Mouse (Mus musculus): Measurements from ENCODE around the gene Rfx7.
"Not testable (repeated sequence)": the region's sequence is repeated elsewhere in the genome, so short reads cannot be mapped to it uniquely, and the experiment has no call there.

Gene Rfx7

GRCm38 (mm10) chr9:72543590-72543989 lies 11.6 kb downstream of the Rfx7 start:
- DNase-seq (ENCODE audit: low spot score in 2 of 2), result no peak

GRCm38 (mm10) chr9:72558780-72559179 lies 26.7 kb downstream of the Rfx7 start:
- DNase-seq (ENCODE audit: low spot score in 2 of 2), result no peak

- DNase-seq (ENCODE audit: low spot score in 2 of 2), result no peak
Measured at GRCm38 (mm10) chr9:72560316-72560715, 28.3 kb downstream of the Rfx7 start.

- no peak for DNase-seq (ENCODE audit: low spot score in 2 of 2)
Measured at GRCm38 (mm10) chr9:72563277-72563676, 31.2 kb downstream of the Rfx7 start.

- no peak for DNase-seq (ENCODE audit: low spot score in 2 of 2)
Measured at GRCm38 (mm10) chr9:72567116-72567515, 35.1 kb downstream of the Rfx7 start.

GRCm38 (mm10) chr9:72580216-72580615 lies 48.2 kb downstream of the Rfx7 start:
- DNase-seq (ENCODE audit: low spot score in 2 of 2), result no peak

GRCm38 (mm10) chr9:72590861-72591260 lies 58.8 kb downstream of the Rfx7 start:
- no peak for DNase-seq (ENCODE audit: low spot score in 2 of 2)

- no peak for DNase-seq (ENCODE audit: low spot score in 2 of 2)
Measured at GRCm38 (mm10) chr9:72592016-72592415, 60.0 kb downstream of the Rfx7 start.

GRCm38 (mm10) chr9:72594656-72595055 lies 62.6 kb downstream of the Rfx7 start:
- DNase-seq (ENCODE audit: low spot score in 2 of 2), result not testable (repeated sequence)

- no peak for DNase-seq (ENCODE audit: low spot score in 2 of 2)
Measured at GRCm38 (mm10) chr9:72600142-72600541, 68.1 kb downstream of the Rfx7 start.

GRCm38 (mm10) chr9:72609771-72610170 lies 77.7 kb downstream of the Rfx7 start:
- no peak for DNase-seq (ENCODE audit: low spot score in 2 of 2)

- DNase-seq (ENCODE audit: low spot score in 2 of 2), result no peak
Measured at GRCm38 (mm10) chr9:72613884-72614283, 81.8 kb downstream of the Rfx7 start.

GRCm38 (mm10) chr9:72614786-72615480 lies 82.9 kb downstream of the Rfx7 start:
- no peak for DNase-seq (ENCODE audit: low spot score in 2 of 2)

- no peak for DNase-seq (ENCODE audit: low spot score in 2 of 2)
Measured at GRCm38 (mm10) chr9:72618037-72618436, 86.0 kb downstream of the Rfx7 start.

- DNase-seq (ENCODE audit: low spot score in 2 of 2), result no peak
Measured at GRCm38 (mm10) chr9:72623605-72624004, 91.6 kb downstream of the Rfx7 start.

- DNase-seq (ENCODE audit: low spot score in 2 of 2), result no peak
Measured at GRCm38 (mm10) chr9:72627598-72627997, 95.6 kb downstream of the Rfx7 start.

GRCm38 (mm10) chr9:72628591-72628990 lies 96.6 kb downstream of the Rfx7 start:
- no peak for DNase-seq (ENCODE audit: low spot score in 2 of 2)

GRCm38 (mm10) chr9:72632198-72632597 lies 100.2 kb downstream of the Rfx7 start:
- DNase-seq (ENCODE audit: low spot score in 2 of 2), result no peak

- no peak for DNase-seq (ENCODE audit: low spot score in 2 of 2)
Measured at GRCm38 (mm10) chr9:72635134-72635533, 103.1 kb downstream of the Rfx7 start.

- DNase-seq (ENCODE audit: low spot score in 2 of 2), result no peak
Measured at GRCm38 (mm10) chr9:72636547-72636946, 104.5 kb downstream of the Rfx7 start.

GRCm38 (mm10) chr9:72637243-72637642 lies 105.2 kb downstream of the Rfx7 start:
- DNase-seq (ENCODE audit: low spot score in 2 of 2), result no peak

GRCm38 (mm10) chr9:72638951-72639842 lies 107.2 kb downstream of the Rfx7 start:
- no peak for DNase-seq (ENCODE audit: low spot score in 2 of 2)

Data from right cerebral cortex, postnatal 36 days (tissue).